Mouse (Mus musculus): Measurements from ENCODE around the gene Apoe.

DNA sequence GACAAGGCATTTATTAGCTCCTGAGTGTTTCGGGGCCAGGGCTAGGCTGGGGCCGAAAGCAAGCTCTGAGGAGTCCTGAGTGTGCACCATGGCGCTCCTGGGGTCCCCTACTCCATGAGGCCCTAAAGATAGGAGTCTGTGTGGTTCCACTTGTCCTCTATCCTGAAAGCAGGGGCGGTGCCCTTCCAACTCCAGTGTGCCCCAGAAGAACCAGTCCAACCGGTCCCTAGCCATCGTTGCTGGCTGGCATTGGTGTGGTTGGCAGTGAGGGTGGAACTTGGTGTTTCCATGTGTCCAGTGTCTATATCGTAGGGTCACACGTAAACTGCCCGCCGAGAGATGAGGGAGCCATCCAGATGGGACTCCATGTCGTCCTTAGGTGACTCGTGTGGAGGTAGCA, 25.2 kb upstream of the Apoe start:
- no peak for TF ChIP-seq CTCF (IDR thresholded peaks at IDR 0.05; ENCODE audit: low read depth, low read length)
- no peak for TF ChIP-seq TAL1 (conservative IDR thresholded peaks at IDR 0.05; ENCODE audit: low read depth, low read length)
- no peak for TF ChIP-seq GATA1 (IDR thresholded peaks at IDR 0.05; ENCODE audit: borderline replicate concordance, low read length)
